Mouse (Mus musculus): Measurements from ENCODE around the gene Ccdc138.

GRCm38 (mm10) chr10:58498516-58498915, 768 bp downstream of the Ccdc138 start:
- TF ChIP-seq POLR2AphosphoS2 (IDR thresholded peaks at IDR 0.05; ENCODE audit: insufficient read length, low read depth), result no peak
- no peak for TF ChIP-seq POLR2A (IDR thresholded peaks at IDR 0.05; ENCODE audit: insufficient read length, low read depth)
- TF ChIP-seq USF1 (IDR thresholded peaks at IDR 0.05; ENCODE audit: low read depth), result no peak
- TF ChIP-seq MAX (IDR thresholded peaks at IDR 0.05; ENCODE audit: low read depth), result no peak

Data from myocyte (in vitro differentiated cells).